Comparison of ENCODE assay signal across 9 mouse cellular contexts in the genomic region with DNA sequence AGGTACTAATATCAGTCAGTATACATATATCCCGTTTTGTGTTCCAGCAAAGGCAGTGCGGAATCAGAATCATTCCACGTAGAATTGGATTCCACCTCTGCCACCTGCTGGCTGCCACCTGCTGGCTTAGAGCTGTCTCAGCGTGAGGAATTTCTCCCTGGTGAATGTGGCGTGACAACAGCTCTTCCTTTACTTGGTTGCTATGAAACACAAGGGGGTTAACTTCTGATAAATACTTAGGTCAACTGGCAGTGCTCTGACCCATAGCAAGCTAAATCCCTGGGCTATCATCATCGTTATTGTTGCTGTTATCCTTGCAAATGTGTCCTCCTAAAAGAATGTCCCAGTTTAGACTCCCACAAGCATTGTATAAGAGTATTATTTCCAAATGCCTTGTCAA. TPM values are rescaled to one million over a fixed set of nuclear protein-coding genes. Genes with fewer than 3 reads are reported as not detected.
A peak's percentile ranks its signal among the peaks of the same experiment; 100 is the strongest.
DNase-seq lines count a peak whose midpoint lies in the region; ATAC-seq and TF ChIP-seq lines count a peak whose summit lies in the region.
"Had no signal": no experiment of that assay in that cellular context is flagged by ENCODE, and none has a peak within 500 bp of the region (broad histone marks: within the 10 kb centered on the region; RNA-seq: fewer than 3 reads in every experiment).

No protein-coding gene starts in this region.

- peak; percentile 49; the same call in 1 of the 2 replicates for ATAC-seq in midbrain, postnatal 0 days (ENCODE audit: low FRiP score)

- H3K9ac ChIP-seq in midbrain, postnatal 0 days (replicated peaks; ENCODE audit: low read length, poor library complexity, severe bottlenecking), result no peak overlapping the region

- no peak overlapping the region for H3K27ac ChIP-seq in layer of hippocampus, adult 2 months
- no peak overlapping the region for H3K27ac ChIP-seq in midbrain, postnatal 0 days (ENCODE audit: low read depth, low read length)

- intact Hi-C loops in heart, postnatal 14 days (cut with DNase I), result loop anchor here (1.0 kb wide), 1 partner anchor 56 kb away; no protein-coding TSS in a partner anchor

- DNase-seq in heart, adult 18-20 months, result peak; percentile 4 to 37
- no peak for DNase-seq in heart, adult 9 months (ENCODE audit: low spot score in 2 of 2)
- DNase-seq in adrenal gland, postnatal 36 days, result peak; percentile 44 to 64
- peak; percentile 6 to 38 for DNase-seq in heart, postnatal 14 days
- DNase-seq in layer of hippocampus, adult 2 months (ENCODE audit: low spot score in 2 of 2), result peak in 1 of 2 experiments; percentile 25
- DNase-seq in midbrain, postnatal 0 days (ENCODE audit: low spot score), result peak; percentile 45
- no peak for DNase-seq in thymus, postnatal 10 days (ENCODE audit: low spot score in 2 of 2)
- DNase-seq in gastrocnemius, postnatal 4 days (ENCODE audit: low spot score in 2 of 2), result no peak

- H3K4me2 ChIP-seq in midbrain, postnatal 0 days (ENCODE audit: low read depth, low read length, poor library complexity, severe bottlenecking), result no peak overlapping the region

- WGBS in midbrain, postnatal 0 days, result 2% methylated on average over 6 of the region's 6 CpGs

- H3K9me3 ChIP-seq in midbrain, postnatal 0 days (ENCODE audit: low read length), result no peaks in the 10 kb centered on the region
- H3K9me3 ChIP-seq: G1E had no signal

- H3K27me3 ChIP-seq in midbrain, postnatal 0 days (ENCODE audit: insufficient read depth, low read length), result no peaks in the 10 kb centered on the region

- H3K36me3 ChIP-seq in midbrain, postnatal 0 days (ENCODE audit: insufficient read depth, low read length), result no peaks in the 10 kb centered on the region
- H3K36me3 ChIP-seq: G1E had no signal

- TF ChIP-seq CTCF in layer of hippocampus, adult 2 months (conservative IDR thresholded peaks at IDR 0.05), result peak; percentile 79
- peak; percentile 79 for TF ChIP-seq CTCF in midbrain, postnatal 0 days (IDR thresholded peaks at IDR 0.05)

- no peaks in the 10 kb centered on the region for H3K4me1 ChIP-seq in midbrain, postnatal 0 days (ENCODE audit: insufficient read depth, low read length)

- H3K4me3 ChIP-seq in layer of hippocampus, adult 2 months, result no peak overlapping the region
- H3K4me3 ChIP-seq in midbrain, postnatal 0 days (ENCODE audit: low read depth, low read length), result no peak overlapping the region

RNA-seq across cellular contexts. Expression of a gene that starts 17.2 kb away (rescaled TPM):
- total RNA-seq in heart, adult 18-20 months (2021), result not detected
- not detected for total RNA-seq in adrenal gland, postnatal 36 days (2021)
- total RNA-seq in heart, postnatal 14 days (2021), result not detected
- total RNA-seq in layer of hippocampus, adult 2 months (2021), result not detected
- total RNA-seq in midbrain, postnatal 0 days (2014; rRNA removed), result 0.33 TPM in 1 of 2 replicates, not detected in the other
- polyA plus RNA-seq in midbrain, postnatal 0 days (2015; fragmentation: Nextera tagmentation; extraction: Ambion mirVana), result not detected in 2 replicates
- total RNA-seq in gastrocnemius, postnatal 4 days (2021), result not detected
- polyA plus RNA-seq: G1E had no signal

RNA-seq across cellular contexts. Expression of a gene that starts 23.6 kb away (rescaled TPM):
- total RNA-seq in heart, adult 18-20 months (2021), result under 1 TPM in 1 of 2 experiments, not detected in 1; 0.20 TPM
- total RNA-seq in adrenal gland, postnatal 36 days (2021), result under 1 TPM; 0.26 TPM
- total RNA-seq in heart, postnatal 14 days (2021), result not detected
- total RNA-seq in layer of hippocampus, adult 2 months (2021), result 1 to 10 TPM; 3.5 to 3.6 TPM
- total RNA-seq in midbrain, postnatal 0 days (2014; rRNA removed), result 4.4 and 4.6 TPM in 2 replicates
- polyA plus RNA-seq in midbrain, postnatal 0 days (2015; fragmentation: Nextera tagmentation; extraction: Ambion mirVana), result 11.3 and 13.2 TPM in 2 replicates
- under 1 TPM in 1 of 2 experiments, not detected in 1; 0.44 TPM for total RNA-seq in gastrocnemius, postnatal 4 days (2021)
- total RNA-seq: G1E had no signal
- polyA plus RNA-seq: G1E had no signal

RNA-seq across cellular contexts. Expression of a gene that starts 36.0 kb away (rescaled TPM):
- total RNA-seq in heart, adult 18-20 months (2021), result not detected
- total RNA-seq in adrenal gland, postnatal 36 days (2021), result not detected
- not detected for total RNA-seq in heart, postnatal 14 days (2021)
- total RNA-seq in layer of hippocampus, adult 2 months (2021), result not detected
- total RNA-seq in midbrain, postnatal 0 days (2014; rRNA removed), result not detected in 2 replicates
- polyA plus RNA-seq in midbrain, postnatal 0 days (2015; fragmentation: Nextera tagmentation; extraction: Ambion mirVana), result not detected in 2 replicates
- not detected for total RNA-seq in gastrocnemius, postnatal 4 days (2021)
- total RNA-seq: G1E had no signal
- polyA plus RNA-seq: G1E had no signal

Comparison
In these comparisons a context has a peak if more than half of its experiments do, and no peak if none do; other contexts are left out.
1. DNase-seq: peak in heart, adult 18-20 months (2 of 2), adrenal gland, postnatal 36 days (2 of 2), heart, postnatal 14 days (2 of 2) and midbrain, postnatal 0 days (single experiment); none in heart, adult 9 months (0 of 2), thymus, postnatal 10 days (0 of 2) and gastrocnemius, postnatal 4 days (0 of 2).